Mouse (Mus musculus) lung, postnatal 0 days (tissue): ENCODE data around the gene Fras1.

ENCODE experiments used
- CTCF ChIP-seq: IDR thresholded peaks from 2 replicates; pipeline ENCODE4 v1.5.1; 2016; ENCODE audit warnings: antibody characterized with exemption, mild to moderate bottlenecking
- EP300 ChIP-seq: IDR thresholded peaks from 2 replicates; pipeline ENCODE4 v1.6.1; 2016; ENCODE audit warnings: antibody characterized with exemption, mild to moderate bottlenecking, control low read depth

- TF ChIP-seq CTCF (no peak), EP300 (no peak)
Measured at GRCm38 (mm10) chr5:96522909-96523409, 149.2 kb downstream of the Fras1 start.
